Comparison of ENCODE assay signal across 1 mouse cellular context in genomic region chr7:127772080-127772479, GRCm38 (mm10).
TF ChIP-seq lines count a peak whose summit lies in the region.

No protein-coding gene starts in this region.

TF ChIP-seq in CH12.LX, 34 proteins besides CTCF, POLR2A, EP300 and RAD21:
- TF ChIP-seq MAFK (IDR thresholded peaks at IDR 0.05; ENCODE audit: insufficient replicate concordance, low read length) (no peak), PAX5 (IDR thresholded peaks at IDR 0.05; ENCODE audit: low read length) (no peak), NRF1 (IDR thresholded peaks at IDR 0.05; ENCODE audit: low read depth, low read length) (no peak), TCF12 (IDR thresholded peaks at IDR 0.05; ENCODE audit: low read depth, low read length) (no peak), SIN3A (IDR thresholded peaks at IDR 0.05; ENCODE audit: low read length) (no peak), ZKSCAN1 (IDR thresholded peaks at IDR 0.05; ENCODE audit: borderline replicate concordance, low read depth, low read length) (no peak), ZNF384 (IDR thresholded peaks at IDR 0.05; ENCODE audit: low read depth, low read length) (no peak), TBP (conservative IDR thresholded peaks at IDR 0.05; ENCODE audit: low read depth, low read length) (no peak), IRF4 (IDR thresholded peaks at IDR 0.05; ENCODE audit: low read depth, low read length) (no peak), JUN (IDR thresholded peaks at IDR 0.05; ENCODE audit: insufficient read depth, low read depth, low read length) (no peak), MEF2A (IDR thresholded peaks at IDR 0.05; ENCODE audit: borderline replicate concordance, low read depth, low read length) (no peak), SMC3 (IDR thresholded peaks at IDR 0.05; ENCODE audit: low read depth, low read length) (no peak), E2F4 (IDR thresholded peaks at IDR 0.05; ENCODE audit: insufficient replicate concordance, low read depth, low read length) (no peak), ETS1 (conservative IDR thresholded peaks at IDR 0.05; ENCODE audit: low read depth, low read length) (no peak), CHD1 (IDR thresholded peaks at IDR 0.05; ENCODE audit: low read depth, low read length) (no peak), BHLHE40 (IDR thresholded peaks at IDR 0.05; ENCODE audit: low read depth, low read length) (no peak), MAX (IDR thresholded peaks at IDR 0.05; ENCODE audit: low read length) (no peak), RCOR1 (conservative IDR thresholded peaks at IDR 0.05; ENCODE audit: low read depth, low read length) (no peak), MXI1 (IDR thresholded peaks at IDR 0.05; ENCODE audit: low read depth, low read length) (no peak)
